Mouse (Mus musculus): ENCODE data around the gene Lingo3. TPM values are rescaled to one million over a fixed set of nuclear protein-coding genes. Genes with fewer than 3 reads are reported as not detected.

Gene Lingo3
- total RNA-seq, 2 experiments from 2014 or later: 38.3 to 42.8 TPM

GRCm38 (mm10) chr10:80858350-80858935 is 14.6 kb upstream of the Lingo3 start:
- no peak for DNase-seq (ENCODE audit: extremely low spot score in 1 of 2, low spot score in 2 of 2)
- intact Hi-C loops (cut with DNase I): no loop called here
- Histone ChIP-seq H3K27ac (peak overlapping the region; percentile 66), H3K4me3 (no peak overlapping the region)
- TF ChIP-seq CTCF (IDR thresholded peaks at IDR 0.05): no peak

DNA sequence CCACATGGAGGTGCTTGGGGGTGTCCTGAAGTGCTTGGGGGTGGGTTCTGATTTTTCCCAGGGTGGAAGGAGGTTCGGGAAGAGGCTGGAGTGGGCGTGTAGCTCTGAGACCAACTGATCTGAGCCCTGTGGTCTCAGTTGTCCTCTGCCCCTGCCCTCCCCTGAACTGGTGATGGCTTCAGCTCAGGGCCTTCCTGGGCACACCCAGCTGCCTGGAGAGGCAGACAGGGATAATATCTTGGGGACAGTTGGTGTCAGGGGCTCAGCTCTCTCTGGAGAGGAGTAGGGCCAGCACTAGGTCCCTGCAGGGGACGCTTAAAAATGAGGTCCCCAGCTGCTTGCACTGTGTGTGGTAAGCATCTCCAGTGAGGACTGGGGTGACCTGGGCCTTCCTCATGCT is 14.0 kb upstream of the Lingo3 start:
- H3K4me3 ChIP-seq: no peak overlapping the region
- no peak for TF ChIP-seq CTCF (IDR thresholded peaks at IDR 0.05)
- DNase-seq (ENCODE audit: extremely low spot score in 1 of 2, low spot score in 2 of 2): no peak
- intact Hi-C loops (cut with DNase I): no loop called here
- peak overlapping the region; percentile 66 for H3K27ac ChIP-seq

DNA sequence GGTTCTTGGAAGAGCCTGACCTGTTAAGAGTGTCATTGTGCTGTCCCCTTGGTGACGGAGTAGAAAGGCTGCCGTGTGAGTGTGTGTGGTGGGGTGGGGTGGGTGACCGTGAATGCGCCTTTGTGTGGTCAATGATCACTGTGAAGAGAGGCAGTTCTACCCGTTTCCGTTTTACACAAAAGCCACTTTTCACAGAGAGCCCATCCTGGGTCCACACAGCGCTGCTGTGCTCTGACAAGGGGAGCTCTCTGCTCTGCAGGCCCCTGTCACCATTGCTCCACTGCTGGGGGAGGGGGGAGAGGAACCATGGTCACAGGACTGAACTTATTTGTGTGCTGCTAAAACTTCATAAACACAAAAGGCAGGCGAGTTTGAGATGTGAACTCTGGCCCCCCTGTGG is 13.5 kb upstream of the Lingo3 start:
- Histone ChIP-seq H3K27ac (peak overlapping the region; percentile 66), H3K4me3 (no peak overlapping the region)
- peak in 1 of 2 experiments; percentile 30 for DNase-seq (ENCODE audit: extremely low spot score in 1 of 2, low spot score in 2 of 2)
- no peak for TF ChIP-seq CTCF (IDR thresholded peaks at IDR 0.05)
- intact Hi-C loops (cut with DNase I): no loop called here

DNA sequence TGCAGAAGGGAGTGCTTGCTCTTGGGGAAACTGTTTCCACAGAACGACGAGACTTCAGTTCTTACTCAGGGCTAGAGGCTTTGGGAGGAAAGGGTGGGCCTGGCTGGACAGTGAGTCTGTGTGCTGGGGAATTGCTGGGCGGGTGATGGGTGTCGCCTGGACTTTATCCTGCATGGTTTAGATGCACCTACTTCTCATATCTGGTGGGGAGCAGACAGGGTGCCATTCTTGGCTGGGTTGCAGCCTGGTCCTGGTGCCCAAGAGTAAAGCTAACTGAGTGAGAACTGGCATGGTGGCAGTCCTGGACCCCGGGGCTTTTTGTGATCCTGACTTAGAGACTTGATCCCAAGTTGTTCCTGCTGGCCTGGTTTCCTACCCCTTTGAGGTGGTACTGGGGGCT is 13.1 kb upstream of the Lingo3 start:
- H3K27ac ChIP-seq: peak overlapping the region; percentile 37; the same call in 1 of the 2 replicates
- intact Hi-C loops (cut with DNase I): no loop called here
- H3K4me3 ChIP-seq: 0 out of 2 replicates have a peak overlapping the region, but pooled peaks have one; percentile 6
- no peak for TF ChIP-seq CTCF (IDR thresholded peaks at IDR 0.05)
- no peak for DNase-seq (ENCODE audit: extremely low spot score in 1 of 2, low spot score in 2 of 2)

GRCm38 (mm10) chr10:80856267-80856666 is 12.4 kb upstream of the Lingo3 start:
- no peak for DNase-seq (ENCODE audit: extremely low spot score in 1 of 2, low spot score in 2 of 2)
- intact Hi-C loops (cut with DNase I): no loop called here
- TF ChIP-seq CTCF (IDR thresholded peaks at IDR 0.05): peak; percentile 16; the same call in 1 of the 2 replicates
- H3K4me3 ChIP-seq: peak overlapping the region; percentile 98
- H3K27ac ChIP-seq: peak overlapping the region; percentile 82; the same call in 1 of the 2 replicates

DNA sequence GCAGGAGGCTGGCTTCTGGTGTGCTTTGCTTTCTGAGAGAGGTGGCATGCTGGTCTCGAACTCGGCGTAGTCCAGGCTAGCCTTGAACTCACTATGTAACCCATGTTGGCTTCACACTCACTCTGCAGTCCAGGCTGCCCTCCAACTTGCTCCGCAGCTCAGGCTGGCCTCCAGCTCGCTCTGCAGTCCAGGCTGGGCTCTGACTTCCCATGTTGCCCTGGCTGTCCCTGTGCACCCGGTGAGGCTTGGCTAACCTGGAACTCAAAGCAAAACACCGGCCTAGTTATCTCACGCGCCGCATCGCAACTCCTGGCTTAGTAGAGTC is 11.9 kb upstream of the Lingo3 start:
- intact Hi-C loops (cut with DNase I): loop anchor here (1.0 kb wide), 1 partner anchor 29 kb away; the partner anchor contains the start of gene Oaz1
- TF ChIP-seq CTCF (IDR thresholded peaks at IDR 0.05): no peak
- Histone ChIP-seq H3K4me3 (peak overlapping the region; percentile 98), H3K27ac (peak overlapping the region; percentile 82)
- no peak for DNase-seq (ENCODE audit: extremely low spot score in 1 of 2, low spot score in 2 of 2)

- peak; percentile 97 to 99 for DNase-seq (ENCODE audit: extremely low spot score in 1 of 2, low spot score in 2 of 2)
- TF ChIP-seq CTCF (IDR thresholded peaks at IDR 0.05): no peak
- intact Hi-C loops (cut with DNase I): loop anchor here (1.0 kb wide), 1 partner anchor 29 kb away; the partner anchor contains the start of gene Oaz1
- Histone ChIP-seq H3K27ac (peak within 1 kb of the TSS; percentile 82), H3K4me3 (peak within 1 kb of the TSS; percentile 98)
Measured at GRCm38 (mm10) chr10:80854913-80855748, 11.3 kb upstream of the Lingo3 start, which contains the start of the genes Lsm7 and Sppl2b. Lsm7 (minus strand) TSS chr10:80855209. Sppl2b (plus strand) TSS chr10:80855275.

DNA sequence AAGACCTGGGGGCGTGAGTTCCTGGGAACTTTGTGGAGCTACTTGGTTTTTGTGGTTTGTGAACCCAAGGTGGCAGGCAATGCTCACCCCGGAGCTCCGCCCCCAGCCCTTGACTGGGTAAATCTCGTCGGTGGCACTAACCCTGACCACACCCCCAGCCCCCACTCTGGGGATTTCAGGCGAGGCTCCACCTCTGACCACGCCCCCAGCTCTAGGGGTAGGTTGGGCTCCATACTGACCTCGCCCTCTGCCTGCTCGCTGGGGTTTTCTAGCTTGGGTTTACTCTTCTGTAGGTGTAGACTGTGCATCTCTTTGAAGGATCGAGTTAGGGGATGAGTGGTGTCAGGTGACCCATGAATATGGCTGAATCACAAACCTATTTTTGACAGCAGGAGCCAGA is 4.7 kb upstream of the Lingo3 start:
- Histone ChIP-seq H3K27ac (no peak overlapping the region), H3K4me3 (no peak overlapping the region)
- intact Hi-C loops (cut with DNase I): no loop called here
- TF ChIP-seq CTCF (IDR thresholded peaks at IDR 0.05): no peak
- DNase-seq (ENCODE audit: extremely low spot score in 1 of 2, low spot score in 2 of 2): no peak

DNA sequence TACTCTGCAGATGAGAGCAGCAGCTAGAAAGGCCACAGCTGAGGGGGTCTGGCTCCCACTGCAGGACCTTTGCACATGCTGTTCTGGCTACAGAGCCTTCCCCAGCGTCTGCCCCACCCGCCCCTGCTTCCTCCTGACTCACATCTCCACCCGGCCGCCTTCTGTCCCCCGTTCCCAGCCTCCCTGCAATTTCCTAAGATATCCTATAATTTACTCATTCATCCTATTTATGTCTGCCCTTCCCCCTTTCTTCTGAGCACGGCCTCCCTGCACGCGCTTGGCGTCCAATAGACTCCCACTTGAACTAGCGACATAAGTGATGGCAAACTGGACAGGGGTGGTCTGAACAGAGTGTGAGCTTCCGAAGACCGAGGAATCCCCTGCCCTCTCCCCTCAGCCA is 1.9 kb upstream of the Lingo3 start:
- Histone ChIP-seq H3K4me3 (no peak overlapping the region), H3K27ac (no peak overlapping the region)
- peak; percentile 52 to 55 for DNase-seq (ENCODE audit: extremely low spot score in 1 of 2, low spot score in 2 of 2)
- intact Hi-C loops (cut with DNase I): no loop called here
- TF ChIP-seq CTCF (IDR thresholded peaks at IDR 0.05): no peak

DNA sequence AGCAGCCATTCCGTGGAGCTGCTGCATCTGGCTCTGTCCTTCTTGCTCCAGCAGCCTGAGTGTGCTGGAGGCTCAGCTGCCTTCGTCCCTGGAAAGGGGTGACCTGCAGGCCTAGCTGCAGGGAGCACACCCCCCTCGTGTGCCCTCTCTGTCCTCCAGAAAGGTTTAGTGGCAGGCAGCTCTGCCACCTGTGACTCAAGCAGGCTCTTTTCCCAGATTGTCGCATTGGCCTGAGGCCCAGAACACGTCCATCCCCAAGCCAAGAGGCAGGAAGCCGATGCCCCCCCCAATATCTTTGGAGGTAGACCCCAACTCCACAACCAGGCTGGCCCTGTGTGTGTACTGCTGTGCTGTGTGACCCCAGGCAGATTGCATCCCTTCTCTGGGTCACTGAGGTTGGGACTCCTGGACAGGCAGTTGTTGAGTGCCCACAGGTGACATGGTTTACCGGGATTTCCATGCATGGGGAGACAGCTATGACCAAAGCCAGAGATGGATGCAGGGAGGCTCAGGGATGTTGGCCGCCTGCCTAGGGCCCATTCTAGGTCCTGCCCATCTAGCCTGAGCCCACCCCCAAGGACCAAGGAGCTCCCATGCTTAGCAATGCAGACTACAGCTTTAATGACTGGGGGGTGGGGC is 1.3 kb upstream of the Lingo3 start:
- H3K27ac ChIP-seq: no peak overlapping the region; the same call in 1 of the 2 replicates
- no peak overlapping the region for H3K4me3 ChIP-seq
- no peak for DNase-seq (ENCODE audit: extremely low spot score in 1 of 2, low spot score in 2 of 2)
- intact Hi-C loops (cut with DNase I): no loop called here
- no peak for TF ChIP-seq CTCF (IDR thresholded peaks at IDR 0.05)

- Histone ChIP-seq H3K27ac (peak overlapping the region; percentile 84), H3K4me3 (peak overlapping the region; percentile 60)
- DNase-seq (ENCODE audit: extremely low spot score in 1 of 2, low spot score in 2 of 2): no peak
- intact Hi-C loops (cut with DNase I): no loop called here
- no peak for TF ChIP-seq CTCF (IDR thresholded peaks at IDR 0.05)
Measured at GRCm38 (mm10) chr10:80843087-80843930, 530 bp downstream of the Lingo3 start.
